Mouse (Mus musculus): Measurements from ENCODE around the gene Cabp2.
"Not testable (repeated sequence)": the region's sequence is repeated elsewhere in the genome, so short reads cannot be mapped to it uniquely, and the experiment has no call there.

Gene Cabp2

GRCm38 (mm10) chr19:4081394-4081793 is at the start of gene Cabp2:
Gene Cabp2 (plus strand): TSS chr19:4081578.
- DNase-seq (ENCODE audit: low spot score): no peak

DNA sequence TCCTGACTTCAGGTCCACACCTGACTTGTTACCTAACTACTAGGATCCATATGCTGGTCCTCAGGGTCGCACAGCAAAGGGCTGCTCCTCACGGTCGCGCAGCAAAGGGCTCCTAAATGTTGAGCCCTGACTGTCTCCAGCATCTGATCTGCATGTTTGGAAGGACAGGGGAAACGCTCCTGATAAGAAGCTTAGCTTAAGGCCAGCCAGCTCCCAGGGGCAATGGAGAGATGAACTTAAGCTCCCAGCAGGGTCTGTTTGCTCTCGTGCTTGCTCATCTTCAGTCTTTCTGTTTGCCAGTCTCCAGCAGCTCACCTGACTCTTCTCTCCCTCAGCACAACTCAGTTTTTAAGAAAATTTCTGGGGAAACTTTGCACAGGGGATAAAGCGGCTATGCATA is 48.7 kb upstream of the Cabp2 start:
- no peak for DNase-seq (ENCODE audit: low spot score)

DNA sequence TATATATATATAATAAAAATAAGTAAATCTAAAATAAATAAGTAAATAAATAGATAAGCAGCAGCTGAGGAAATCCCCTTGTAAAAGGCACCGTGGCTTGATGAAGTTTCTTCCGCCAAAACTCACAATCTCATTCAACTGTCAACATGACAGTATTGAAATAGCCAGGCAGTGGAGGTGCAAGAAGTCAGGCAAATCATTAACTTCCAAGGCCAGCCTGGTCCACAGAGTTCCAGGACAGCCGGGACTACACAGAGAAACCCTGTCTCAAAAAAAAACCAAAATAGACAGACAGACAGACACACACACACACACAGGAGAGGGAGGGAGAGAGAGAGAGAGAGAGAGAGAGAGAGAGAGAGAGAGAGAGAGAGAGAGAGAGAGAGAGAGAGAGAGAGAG is 48.1 kb upstream of the Cabp2 start:
- no peak for DNase-seq (ENCODE audit: low spot score)

DNA sequence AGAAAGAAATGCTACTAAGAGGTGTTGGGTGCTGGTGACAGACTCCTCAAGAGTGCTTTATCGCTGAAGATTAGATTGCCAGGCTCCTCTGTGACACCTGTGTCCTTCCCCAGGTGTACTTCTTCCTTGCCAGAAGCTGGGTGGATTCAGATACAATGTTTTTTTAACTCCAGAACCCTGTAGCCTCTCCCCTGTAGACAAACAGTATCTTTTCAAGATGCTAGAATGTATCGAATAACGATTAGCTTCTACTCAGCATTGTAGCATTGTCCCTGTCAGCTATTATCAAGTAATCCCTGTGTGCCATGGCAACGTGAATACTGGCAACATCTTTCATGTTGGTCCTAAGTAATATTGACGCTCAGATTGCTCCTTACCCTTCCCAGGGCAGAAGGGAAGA is 47.6 kb upstream of the Cabp2 start:
- no peak for DNase-seq (ENCODE audit: low spot score)

- no peak for DNase-seq (ENCODE audit: low spot score)
Measured at GRCm38 (mm10) chr19:4036327-4037045, 44.9 kb upstream of the Cabp2 start.

GRCm38 (mm10) chr19:4037154-4037787 is 44.1 kb upstream of the Cabp2 start:
- DNase-seq (ENCODE audit: low spot score): not testable (repeated sequence)

DNA sequence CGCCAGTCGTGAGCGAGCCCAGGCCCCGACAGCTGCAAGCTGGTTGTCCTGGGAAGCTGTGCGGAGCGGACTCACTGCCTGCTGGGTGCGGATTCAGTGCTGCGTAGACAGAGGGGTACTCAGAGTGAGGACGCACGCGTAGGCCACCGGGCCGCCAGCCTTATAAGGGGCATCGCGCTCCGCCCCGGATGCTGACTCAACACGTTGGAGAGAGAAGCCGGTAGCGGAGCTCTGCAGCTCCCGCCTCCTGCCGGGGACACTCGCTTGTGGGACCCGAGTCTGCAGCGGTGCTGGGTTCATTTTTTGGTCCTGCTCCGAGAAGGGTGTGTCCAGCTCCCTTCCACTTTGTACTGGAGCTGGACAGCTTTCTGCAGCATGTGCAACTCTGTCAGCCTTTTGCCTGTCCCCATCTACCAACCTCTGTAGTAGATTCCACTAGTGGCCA is 43.6 kb upstream of the Cabp2 start, which contains the start of gene Gstp1:
Gene Gstp1 (minus strand): TSS at position 198 of the 445 bp plus-strand sequence.
- DNase-seq (ENCODE audit: low spot score): peak; percentile 89

- DNase-seq (ENCODE audit: low spot score): not testable (repeated sequence)
Measured at GRCm38 (mm10) chr19:4040941-4041340, 40.4 kb upstream of the Cabp2 start.

DNA sequence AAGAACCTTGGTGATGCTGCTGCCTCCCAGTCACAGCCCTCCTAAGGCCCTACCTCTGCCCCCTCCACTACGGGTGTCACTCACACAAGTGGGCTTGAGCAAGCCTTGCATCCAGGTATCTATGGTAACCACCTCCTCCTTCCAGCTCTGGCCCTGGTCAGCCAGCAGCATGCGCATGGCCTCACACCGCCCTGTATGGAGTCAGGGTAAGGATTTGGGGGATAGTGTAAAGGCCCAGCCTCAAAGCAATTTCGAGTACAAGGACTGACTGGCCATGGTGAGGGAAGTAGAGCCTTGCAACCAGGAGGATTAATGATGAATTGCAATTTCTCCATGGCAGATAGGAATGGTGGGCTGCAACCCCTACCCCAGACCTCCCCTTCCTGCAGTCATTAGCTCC is 39.9 kb upstream of the Cabp2 start:
- DNase-seq (ENCODE audit: low spot score): not testable (repeated sequence)

GRCm38 (mm10) chr19:4042124-4042523 is 39.3 kb upstream of the Cabp2 start:
- no peak for DNase-seq (ENCODE audit: low spot score)

- DNase-seq (ENCODE audit: low spot score): not testable (repeated sequence)
Measured at GRCm38 (mm10) chr19:4044109-4044508, 37.3 kb upstream of the Cabp2 start.

- peak; percentile 69 for DNase-seq (ENCODE audit: low spot score)
Measured at GRCm38 (mm10) chr19:4045966-4046865, 35.2 kb upstream of the Cabp2 start, which contains the start of gene Gstp2. Gene Gstp2 (minus strand): TSS chr19:4046023.

DNA sequence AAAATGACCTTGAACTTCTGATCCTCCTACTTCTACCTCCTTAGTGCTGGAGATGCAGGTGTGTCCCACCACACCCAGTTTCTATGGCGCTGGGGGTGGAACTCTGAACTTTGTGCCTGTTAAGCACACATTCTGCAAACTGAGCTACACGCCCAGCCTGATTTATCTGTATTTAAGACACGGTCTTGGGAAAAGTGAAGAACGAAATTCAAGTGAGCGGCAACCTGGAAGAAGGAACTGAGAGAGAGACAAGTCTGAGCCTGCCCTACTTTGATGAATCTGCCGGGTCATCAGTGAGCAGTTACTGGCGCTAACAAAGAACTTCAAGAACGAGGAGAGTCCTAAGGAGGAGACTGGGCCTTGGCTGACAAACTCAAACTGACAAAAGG is 34.5 kb upstream of the Cabp2 start:
- DNase-seq (ENCODE audit: low spot score): no peak

GRCm38 (mm10) chr19:4047859-4048258 is 33.5 kb upstream of the Cabp2 start:
- DNase-seq (ENCODE audit: low spot score): peak; percentile 77

DNA sequence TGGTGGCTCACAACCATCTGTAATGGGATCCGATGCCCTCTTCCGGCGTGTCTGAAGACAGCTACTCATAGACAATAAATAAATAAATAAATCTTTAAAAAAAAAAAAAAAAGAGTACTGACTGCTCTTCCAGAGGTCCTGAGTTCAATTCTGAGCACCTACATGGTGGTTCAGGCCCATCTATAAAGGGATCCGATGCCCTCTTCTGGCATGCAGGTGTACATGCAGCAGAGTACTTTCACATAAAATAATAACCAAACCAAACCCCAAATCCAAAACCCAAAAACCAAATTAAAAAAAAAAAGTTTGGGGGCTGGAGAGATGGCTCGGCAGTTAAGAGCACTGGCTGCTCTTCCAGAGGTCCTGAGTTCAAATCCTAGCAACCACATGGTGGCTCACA is 32.3 kb upstream of the Cabp2 start:
- DNase-seq (ENCODE audit: low spot score): not testable (repeated sequence)

DNA sequence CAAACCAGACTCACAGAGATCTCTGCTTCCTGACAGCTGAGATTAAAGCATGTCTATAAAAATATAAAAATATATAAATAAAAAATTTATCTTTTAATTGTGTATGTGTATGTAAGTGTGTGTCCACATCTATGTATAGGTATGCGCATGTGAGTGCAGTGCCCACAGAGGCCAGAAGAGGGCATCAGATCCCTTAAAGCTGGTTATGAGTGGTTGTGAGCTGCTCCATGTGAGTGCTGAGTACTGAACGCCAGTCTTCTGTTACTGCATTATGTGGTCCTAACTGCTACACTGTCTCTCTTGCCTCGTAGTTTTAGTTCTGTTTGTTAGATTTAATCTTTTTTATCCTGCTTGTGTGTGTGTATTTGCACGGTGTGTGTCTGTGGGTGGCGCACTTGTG is 30.4 kb upstream of the Cabp2 start:
- no peak for DNase-seq (ENCODE audit: low spot score)

GRCm38 (mm10) chr19:4051741-4052515 is 29.4 kb upstream of the Cabp2 start:
- peak; percentile 69 for DNase-seq (ENCODE audit: low spot score)

GRCm38 (mm10) chr19:4052516-4053030 is 28.8 kb upstream of the Cabp2 start:
- no peak for DNase-seq (ENCODE audit: low spot score)

DNA sequence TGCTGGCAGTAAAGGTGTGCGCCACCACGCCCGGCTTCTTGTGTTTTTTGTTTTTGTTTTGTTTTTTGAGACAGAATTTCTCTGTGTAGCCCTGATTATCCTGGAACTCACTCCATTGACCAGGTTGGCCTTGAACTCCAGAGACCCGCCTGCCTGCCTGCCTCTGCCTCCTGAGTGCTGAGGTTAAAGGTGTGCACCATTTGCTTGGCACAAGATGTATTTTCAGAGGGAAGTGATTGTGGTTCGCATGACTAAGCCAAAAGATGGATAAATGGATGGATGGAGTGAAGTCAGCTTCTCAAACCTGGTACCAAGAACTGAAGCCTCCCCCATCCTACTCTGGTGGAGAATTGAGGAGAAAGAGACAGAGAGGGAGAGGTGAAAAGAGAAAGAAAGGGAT is 26.8 kb upstream of the Cabp2 start:
- no peak for DNase-seq (ENCODE audit: low spot score)

DNA sequence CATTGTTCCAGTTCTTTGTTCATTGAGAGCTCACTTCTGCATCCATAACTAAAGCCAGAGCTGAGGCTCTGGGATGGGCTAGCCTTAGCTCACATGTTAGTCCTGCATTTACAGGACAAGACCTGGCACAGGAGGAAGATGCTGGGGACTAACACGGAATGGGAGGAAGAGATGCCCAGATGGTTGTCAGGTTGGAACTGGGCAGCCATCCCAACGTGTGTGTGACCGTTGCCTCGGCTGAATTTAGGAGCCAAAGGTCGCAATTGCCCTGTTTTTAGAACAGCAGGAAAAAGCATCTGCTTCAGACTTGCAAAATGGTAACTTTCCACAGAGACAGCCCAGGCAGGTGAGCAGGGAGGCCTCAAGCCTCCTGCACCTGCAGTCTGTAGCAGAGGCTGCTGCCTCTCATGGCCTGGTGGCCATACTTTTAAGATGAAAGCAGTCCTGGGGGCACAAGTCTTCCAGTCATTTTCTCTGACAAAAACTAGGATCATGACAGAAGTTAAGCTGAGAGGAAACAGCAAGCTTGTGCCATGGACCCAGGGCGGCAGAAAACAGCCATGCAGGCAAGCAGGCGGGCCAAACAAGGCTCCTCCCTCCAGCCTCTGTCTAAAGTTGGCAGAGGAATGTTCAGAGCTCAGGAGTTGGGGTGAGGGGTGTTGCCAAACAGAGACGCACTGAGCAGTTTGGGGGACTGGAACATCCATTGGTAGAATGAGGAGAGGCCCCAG is 26.0 kb upstream of the Cabp2 start:
- DNase-seq (ENCODE audit: low spot score): no peak

Data from urinary bladder, postnatal 25 days (tissue).